ENCODE assay signal across 10 mouse cellular contexts in the genomic region with DNA sequence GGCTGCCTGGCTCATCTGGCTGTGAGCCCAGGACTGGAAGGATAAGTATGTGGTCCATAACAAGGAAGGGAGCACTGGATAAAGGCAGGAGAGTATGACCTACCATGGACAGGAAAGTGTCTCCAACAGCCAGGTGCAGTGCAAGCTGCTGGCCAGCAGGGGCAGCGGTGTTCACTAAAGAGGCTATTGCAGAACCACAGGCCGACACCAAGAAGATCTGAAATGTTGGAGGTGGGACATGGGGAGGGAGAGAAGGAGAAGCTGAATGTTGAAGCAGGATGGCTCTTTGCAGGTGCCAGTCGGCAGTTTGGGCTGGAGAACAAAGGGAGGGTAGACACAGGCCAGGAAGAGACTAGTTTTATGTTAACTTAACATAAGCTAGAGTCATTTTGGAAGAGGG. TPM values are rescaled to one million over a fixed set of nuclear protein-coding genes. Genes with fewer than 3 reads are reported as not detected.
DNase-seq lines count a peak whose midpoint lies in the region; ATAC-seq and TF ChIP-seq lines count a peak whose summit lies in the region.
"Had no signal": no experiment of that assay in that cellular context is flagged by ENCODE, and none has a peak within 500 bp of the region (broad histone marks: within the 10 kb centered on the region; RNA-seq: fewer than 3 reads in every experiment).

No protein-coding gene starts in this region.

- peak; percentile 44 to 58 for TF ChIP-seq CTCF in CH12.LX (conservative IDR thresholded peaks at IDR 0.05 in 1 of 2, IDR thresholded peaks at IDR 0.05 in 1 of 2; ENCODE audit: low read depth in 2 of 2, low read length in 2 of 2)

- no peak overlapping the region for H3K27ac ChIP-seq in heart, embryonic 11.5 days (ENCODE audit: low read depth, low read length)
- no peak overlapping the region for H3K27ac ChIP-seq in CH12.LX (ENCODE audit: insufficient read depth, low read depth)
- H3K27ac ChIP-seq: heart, embryonic 15.5 days; stomach, embryonic 15.5 days had no signal

- in situ Hi-C loops in CH12.LX (cut with MboI; ENCODE audit: low pct_ligation_motif_present, low pct_unique_long_range_greater_than_20kb, low sequenced_read_pairs), result no loop called here

- no peak for TF ChIP-seq EP300 in CH12.LX (IDR thresholded peaks at IDR 0.05; ENCODE audit: low read length)

- H3K4me3 ChIP-seq in heart, embryonic 11.5 days (ENCODE audit: low read depth, low read length), result no peak overlapping the region
- no peak overlapping the region for H3K4me3 ChIP-seq in CH12.LX (replicated peaks in 1 of 3; ENCODE audit: low read depth in 2 of 3, low read length in 2 of 3, poor library complexity in 1 of 3)
- H3K4me3 ChIP-seq: heart, embryonic 15.5 days; stomach, embryonic 15.5 days had no signal

- no peaks in the 10 kb centered on the region for H3K27me3 ChIP-seq in heart, embryonic 11.5 days (ENCODE audit: control insufficient read depth, insufficient read depth, low read length)
- no peaks in the 10 kb centered on the region for H3K27me3 ChIP-seq in CH12.LX (replicated peaks)

- no peak overlapping the region for H3K4me2 ChIP-seq in heart, embryonic 11.5 days
- no peak overlapping the region for H3K4me2 ChIP-seq in CH12.LX (ENCODE audit: insufficient read depth, low read depth, poor library complexity, severe bottlenecking)
- H3K4me2 ChIP-seq: heart, embryonic 15.5 days; stomach, embryonic 15.5 days had no signal

- no peaks in the 10 kb centered on the region for H3K36me3 ChIP-seq in heart, embryonic 11.5 days (ENCODE audit: control insufficient read depth, insufficient read depth, low read length)
- no peaks in the 10 kb centered on the region for H3K36me3 ChIP-seq in CH12.LX (replicated peaks in 1 of 2; ENCODE audit: control insufficient read depth in 1 of 2, insufficient read depth in 1 of 2, low read length in 1 of 2)
- H3K36me3 ChIP-seq: heart, embryonic 15.5 days; stomach, embryonic 15.5 days had no signal

- H3K9me3 ChIP-seq in heart, embryonic 11.5 days (replicated peaks; ENCODE audit: control insufficient read depth, low read length), result no peaks in the 10 kb centered on the region
- peaks cover 6% of the 10 kb centered on the region for H3K9me3 ChIP-seq in CH12.LX (replicated peaks; ENCODE audit: low read length)
- H3K9me3 ChIP-seq: heart, embryonic 15.5 days; stomach, embryonic 15.5 days had no signal

- H3K9ac ChIP-seq in heart, embryonic 11.5 days (ENCODE audit: low read depth, low read length), result no peak overlapping the region
- H3K9ac ChIP-seq in CH12.LX (ENCODE audit: insufficient read depth, low read depth), result no peak overlapping the region
- H3K9ac ChIP-seq: heart, embryonic 15.5 days; stomach, embryonic 15.5 days had no signal

- H3K79me2 ChIP-seq in CH12.LX (replicated peaks; ENCODE audit: control insufficient read depth, extremely low read depth, insufficient read depth, poor library complexity, severe bottlenecking), result no peaks in the 10 kb centered on the region

- H3K4me1 ChIP-seq in heart, embryonic 11.5 days (ENCODE audit: control insufficient read depth, insufficient read depth, low read length), result peaks cover 5% of the 10 kb centered on the region; the same call in 1 of the 2 replicates
- H3K4me1 ChIP-seq in CH12.LX (ENCODE audit: control insufficient read depth in 1 of 2, insufficient read depth in 2 of 2), result peaks cover 0 to 40% of the 10 kb centered on the region in 2 experiments; a peak in 2 of 4 replicates
- H3K4me1 ChIP-seq: heart, embryonic 15.5 days; stomach, embryonic 15.5 days had no signal

- TF ChIP-seq RAD21 in CH12.LX (IDR thresholded peaks at IDR 0.05; ENCODE audit: low read depth, low read length), result peak; percentile 3

- dilution Hi-C loops in CH12.LX (cut with MboI; ENCODE audit: extremely low pct_ligation_motif_present, extremely low pct_unique_long_range_greater_than_20kb, low sequenced_read_pairs), result no loop called here

- DNase-seq in heart, postnatal 4 days, result peak; percentile 44
- DNase-seq in CH12.LX (ENCODE audit: extremely low read depth) (peak; percentile 25), ZHBTc4 (ENCODE audit: low read depth, low spot score) (peak; percentile 85)
- DNase-seq in lung, postnatal 36 days, result peak; percentile 47
- no peak for DNase-seq in left cerebral cortex, adult 8-10 months (ENCODE audit: low spot score in 2 of 2)
- no peak for DNase-seq in layer of hippocampus, adult 18-20 months (ENCODE audit: low spot score in 2 of 2)

- ATAC-seq in heart, embryonic 11.5 days (replicated peaks; ENCODE audit: insufficient number of reproducible peaks, low FRiP score, low TSS enrichment), result no peak
- no peak for ATAC-seq in monocyte, adult 5-6 weeks (replicated peaks; ENCODE audit: insufficient number of reproducible peaks, low FRiP score, low TSS enrichment, poor library complexity, severe bottlenecking)

- WGBS in heart, embryonic 11.5 days (ENCODE audit: insufficient replicate concordance), result 56% methylated on average over 3 of the region's 3 CpGs

- no peak for TF ChIP-seq POLR2A in CH12.LX (IDR thresholded peaks at IDR 0.05; ENCODE audit: low read depth, low read length)

TF ChIP-seq in CH12.LX, 34 proteins besides CTCF, POLR2A, EP300 and RAD21:
- no peak for TF ChIP-seq JUN (IDR thresholded peaks at IDR 0.05; ENCODE audit: insufficient read depth, low read depth, low read length)
- no peak for TF ChIP-seq USF2 (conservative IDR thresholded peaks at IDR 0.05; ENCODE audit: low read depth, low read length)
- TF ChIP-seq NRF1 (IDR thresholded peaks at IDR 0.05; ENCODE audit: low read depth, low read length), result no peak
- TF ChIP-seq JUND (conservative IDR thresholded peaks at IDR 0.05; ENCODE audit: low read depth, low read length), result no peak
- TF ChIP-seq SMC3 (IDR thresholded peaks at IDR 0.05; ENCODE audit: low read depth, low read length), result no peak
- TF ChIP-seq MAZ (IDR thresholded peaks at IDR 0.05; ENCODE audit: low read depth, low read length), result no peak
- no peak for TF ChIP-seq TBP (conservative IDR thresholded peaks at IDR 0.05; ENCODE audit: low read depth, low read length)
- no peak for TF ChIP-seq ZC3H11A (IDR thresholded peaks at IDR 0.05; ENCODE audit: low read depth, low read length)
- no peak for TF ChIP-seq UBTF (IDR thresholded peaks at IDR 0.05; ENCODE audit: low read depth, low read length)
- no peak for TF ChIP-seq CHD2 (IDR thresholded peaks at IDR 0.05; ENCODE audit: low read length)
- no peak for TF ChIP-seq KAT2A (IDR thresholded peaks at IDR 0.05; ENCODE audit: insufficient replicate concordance, low read length)
- no peak for TF ChIP-seq ETS1 (conservative IDR thresholded peaks at IDR 0.05; ENCODE audit: low read depth, low read length)
TF ChIP-seq in CH12.LX: peak in this region for 0.

RNA-seq across cellular contexts. Expression of a gene that starts 6.3 kb away (rescaled TPM):
- total RNA-seq in heart, postnatal 4 days (2021), result 10 to 100 TPM; 35.7 to 37.3 TPM
- 29.4 and 31.6 TPM in 2 replicates for polyA plus RNA-seq in heart, embryonic 11.5 days (2014; fragmentation: Nextera tagmentation; extraction: Ambion mirVana)
- 0.04 TPM in 1 of 2 replicates, not detected in the other for total RNA-seq in CH12.LX (2012; rRNA removed)
- total RNA-seq in CH12.LX (2014; rRNA removed), result not detected in 2 replicates
- not detected in 2 replicates for polyA plus RNA-seq in CH12.LX (2012; ENCODE audit: insufficient read length, low read depth)
- total RNA-seq in monocyte, adult 5-6 weeks (2017), result 1.4 TPM in 1 of 3 replicates, not detected in the others
- 1 to 10 TPM; 3.7 to 9.5 (median 7.0) TPM for total RNA-seq in left cerebral cortex, adult 8-10 months (2022)
- 1 to 10 TPM; 5.5 to 7.8 TPM for total RNA-seq in layer of hippocampus, adult 18-20 months (2021)

Comparison
In these comparisons a context has a peak if more than half of its experiments do, and no peak if none do; other contexts are left out.
1. DNase-seq: peak in heart, postnatal 4 days (single experiment), CH12.LX (single experiment), ZHBTc4 (single experiment) and lung, postnatal 36 days (single experiment); none in left cerebral cortex, adult 8-10 months (0 of 2) and layer of hippocampus, adult 18-20 months (0 of 2).